Mouse (Mus musculus) erythroblast, embryonic 14.5 days (primary cell): Measurements from ENCODE around the gene Nrip1.

Experiments used
- GATA1 ChIP-seq: IDR thresholded peaks from 2 replicates; pipeline ENCODE4 v1.6.1; 2012; ENCODE audit warnings: low read length, inconsistent platforms, mixed read lengths
- TAL1 ChIP-seq: IDR thresholded peaks from 3 replicates; pipeline ENCODE4 v1.6.1; 2012; ENCODE audit warnings: low read length, inconsistent platforms, mixed read lengths

DNA sequence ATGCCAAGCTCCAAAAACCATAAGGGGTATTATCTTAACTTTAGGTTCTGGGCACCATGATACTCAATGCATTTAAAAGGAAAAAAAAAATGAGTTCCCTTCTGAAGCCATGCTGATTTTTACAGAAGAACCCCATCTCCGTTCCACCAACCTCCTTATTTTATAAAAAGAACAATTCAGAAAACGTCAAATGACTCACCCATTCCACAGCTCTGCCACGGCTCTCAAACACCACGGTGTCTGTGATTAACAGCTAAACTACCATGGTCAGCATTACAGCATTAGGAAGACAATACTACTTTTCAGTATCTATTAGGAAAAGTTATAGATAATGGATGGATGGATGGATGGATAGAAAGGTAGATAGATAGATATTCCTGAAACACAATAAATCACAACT lies 14.9 kb downstream of the Nrip1 start:
- TF ChIP-seq TAL1 (no peak), GATA1 (no peak)
